Mouse (Mus musculus) embryo, embryonic 10.5 days (tissue): ENCODE results near the gene Mtg1.
A peak's percentile ranks its signal among the peaks of the same experiment; 100 is the strongest.
"Not testable (repeated sequence)": the region's sequence is repeated elsewhere in the genome, so short reads cannot be mapped to it uniquely, and the experiment has no call there.

Experiments used
- DNase-seq: peaks from one replicate; pipeline ENCODE4 v3.0.0-alpha.2; 2015; ENCODE audit warnings: low spot score

Mtg1 gene

DNA sequence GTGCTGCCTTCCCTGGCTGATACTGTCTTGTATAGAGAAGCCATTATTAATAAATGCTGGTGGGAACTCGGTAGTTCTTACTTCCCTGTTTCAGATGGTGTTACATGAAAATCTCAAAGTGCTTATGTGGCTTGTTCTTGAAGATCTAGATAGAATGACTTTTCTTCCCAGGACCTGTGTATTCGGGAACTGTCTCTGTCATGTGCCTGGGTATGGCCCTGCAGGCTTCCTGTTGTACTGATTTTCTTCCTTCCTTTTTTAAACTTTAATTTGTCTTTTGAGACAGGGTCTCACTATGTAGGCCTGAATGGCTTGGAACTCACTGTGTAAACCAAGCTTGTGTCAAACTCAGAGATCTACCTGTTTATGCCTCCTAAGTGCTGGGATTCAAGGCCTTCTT is 9.5 kb upstream of the Mtg1 start:
- DNase-seq: no peak

DNA sequence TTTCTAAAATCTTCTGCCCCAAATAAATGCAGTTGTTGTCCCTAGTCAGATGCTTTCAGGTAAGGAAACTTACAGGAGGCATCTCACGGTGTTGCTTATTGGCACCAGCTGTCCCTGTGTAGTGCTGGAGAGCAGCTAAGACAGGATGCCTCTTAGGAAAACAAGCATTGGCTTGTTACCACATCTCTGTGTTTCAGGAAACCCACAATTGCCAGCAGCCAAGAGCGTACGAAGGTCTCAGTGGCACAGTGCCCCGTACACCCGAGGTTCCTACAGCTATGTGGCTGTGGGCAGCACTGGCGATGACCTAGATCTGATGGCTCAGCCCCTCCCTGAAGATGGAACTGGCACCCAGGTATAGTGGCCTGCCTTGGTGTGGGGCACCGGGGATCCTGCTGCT is 5.2 kb upstream of the Mtg1 start:
- DNase-seq: not testable (repeated sequence)

DNA sequence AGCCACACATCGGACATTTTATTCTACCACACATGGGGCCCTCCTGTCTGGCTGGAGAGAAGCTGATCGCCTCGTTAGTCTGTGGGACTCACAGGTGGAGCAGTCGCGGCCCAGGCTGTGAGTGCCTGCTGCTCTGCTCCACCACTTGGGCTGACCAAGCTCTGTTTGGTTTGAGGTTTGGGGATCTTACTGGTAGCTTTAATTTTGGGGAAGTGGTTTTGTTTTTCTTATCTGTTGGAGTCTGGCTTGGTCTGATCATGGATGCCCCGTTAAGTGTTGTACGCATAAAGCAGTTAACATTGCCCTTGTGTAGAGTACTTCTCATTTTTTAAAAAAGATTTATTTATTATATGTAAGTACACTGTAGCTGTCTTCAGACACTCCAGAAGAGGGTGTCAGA is 3.3 kb upstream of the Mtg1 start:
- DNase-seq: not testable (repeated sequence)

DNA sequence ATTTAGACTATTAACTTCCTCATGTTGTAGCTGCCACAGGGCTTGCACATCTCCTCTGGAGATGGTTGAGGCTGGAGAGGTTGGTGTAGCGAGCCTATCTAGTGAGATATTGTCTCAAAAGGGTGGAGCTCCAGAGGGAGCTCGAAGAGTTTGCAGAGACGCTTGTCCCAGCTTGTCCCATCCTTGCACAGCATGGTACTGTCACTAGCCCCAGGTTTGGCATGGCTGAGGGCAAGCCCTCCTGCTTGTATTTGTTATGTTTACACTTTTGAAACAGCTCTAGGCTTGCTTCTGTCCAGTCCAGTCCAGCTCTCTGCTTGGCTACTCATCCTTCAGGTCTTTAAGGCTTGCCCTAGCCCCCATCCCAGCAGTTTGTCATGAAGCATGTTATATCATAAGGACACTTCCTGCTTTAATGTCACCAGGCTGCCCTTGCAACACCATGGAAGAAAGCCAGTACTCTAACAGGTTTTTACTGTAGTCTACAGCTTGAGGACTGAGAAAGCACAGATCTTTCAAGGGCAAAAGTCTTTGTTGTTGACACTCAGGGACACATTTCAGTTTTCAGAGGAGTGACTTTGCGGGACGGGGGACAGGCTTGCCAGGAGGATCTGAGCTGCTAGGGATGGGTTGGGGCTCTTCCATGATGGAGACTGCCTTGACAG is 2.1 kb upstream of the Mtg1 start:
- DNase-seq: no peak

DNA sequence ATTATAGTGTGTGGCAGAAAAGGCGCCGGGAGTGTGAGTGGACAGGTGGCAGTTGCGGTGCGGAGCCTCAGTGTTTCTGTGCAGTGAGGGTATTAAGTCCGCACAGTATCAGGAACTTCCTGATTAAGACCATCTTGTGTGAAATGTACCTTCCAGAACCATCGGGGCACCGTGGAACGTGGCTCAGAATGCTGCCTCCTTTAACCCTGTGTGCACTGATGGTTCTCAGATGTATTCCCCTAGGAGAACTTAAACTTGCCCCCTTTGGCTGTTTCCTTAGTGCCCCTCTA is 602 bp downstream of the Mtg1 start:
- DNase-seq: no peak

DNA sequence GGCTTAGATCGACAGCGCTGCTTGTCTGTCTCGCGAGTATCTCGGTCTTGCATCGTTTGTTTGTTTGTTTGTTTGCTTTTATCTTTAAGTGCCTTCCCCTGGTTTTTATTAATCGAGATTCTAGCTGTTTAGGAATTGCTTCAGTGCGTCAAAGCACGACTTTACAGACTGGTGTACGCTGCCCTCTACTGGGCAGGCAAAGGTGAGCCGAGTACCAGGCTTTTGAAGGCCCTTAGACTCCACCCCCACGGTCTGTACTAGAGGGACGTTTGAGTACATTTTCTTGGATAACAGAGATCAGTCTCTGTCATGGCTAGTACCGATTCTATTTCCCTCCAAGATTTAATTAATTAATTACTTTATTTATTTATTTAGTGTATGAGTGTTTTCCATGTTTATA is 4.0 kb downstream of the Mtg1 start:
- DNase-seq: peak; percentile 84

DNA sequence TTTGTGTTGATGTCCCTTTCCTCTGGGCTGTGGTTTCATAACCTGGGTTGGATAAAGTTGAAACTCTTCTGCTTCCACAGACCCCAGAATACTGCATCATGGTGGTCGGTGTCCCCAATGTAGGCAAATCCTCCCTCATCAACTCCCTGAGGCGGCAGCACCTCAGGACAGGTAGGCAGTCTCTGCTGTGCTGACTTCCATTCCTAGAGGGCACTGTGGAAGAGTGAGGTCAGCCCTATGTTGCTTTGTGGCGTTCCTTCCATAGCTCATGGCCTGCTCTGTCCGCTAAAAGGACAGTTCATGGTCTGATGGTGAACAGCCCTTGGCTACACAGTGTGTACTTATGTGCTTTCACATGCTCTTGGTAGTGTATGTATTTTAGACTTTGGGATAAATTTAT is 7.2 kb downstream of the Mtg1 start:
- DNase-seq: no peak

DNA sequence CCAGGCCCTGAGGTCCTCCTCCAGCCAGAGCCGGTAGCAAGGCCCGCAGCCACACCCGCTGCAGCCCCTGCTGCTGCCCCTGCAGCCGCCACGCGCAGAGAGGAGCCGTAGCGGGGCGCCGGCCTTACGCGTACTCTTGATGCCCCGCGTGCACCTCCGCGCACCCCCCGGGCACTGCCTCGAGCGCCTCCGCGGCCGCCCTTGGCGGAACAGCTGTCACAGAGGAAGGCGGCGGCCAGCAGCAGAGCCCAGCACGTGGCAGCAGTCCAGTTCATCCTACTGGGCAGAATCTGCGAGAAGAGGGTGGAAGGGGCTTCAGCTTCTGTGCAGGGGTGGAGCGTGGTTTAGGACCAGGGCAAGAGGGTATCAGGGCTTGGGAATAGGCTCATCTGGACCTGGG is 16.0 kb downstream of the Mtg1 start:
- DNase-seq: peak; percentile 26

DNA sequence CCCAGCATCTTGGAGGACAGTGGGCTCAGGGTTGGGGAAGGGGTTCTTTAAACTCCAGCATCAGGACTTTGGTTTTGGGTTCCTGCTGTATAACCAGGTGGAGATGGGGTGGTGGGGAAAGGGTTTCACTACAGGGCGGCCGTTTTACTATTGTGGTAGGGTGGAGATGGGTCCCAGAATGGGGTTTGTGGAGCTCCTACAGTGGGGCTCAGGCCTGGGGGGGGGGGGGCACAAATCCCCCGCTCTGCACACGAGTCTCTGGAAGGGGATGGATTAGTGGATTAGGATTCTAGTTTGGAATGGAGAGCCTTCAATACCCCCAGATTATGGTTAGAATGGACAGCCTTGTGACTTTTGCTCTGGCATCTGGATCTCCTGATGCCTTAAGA is 16.5 kb downstream of the Mtg1 start:
- DNase-seq: no peak

DNA sequence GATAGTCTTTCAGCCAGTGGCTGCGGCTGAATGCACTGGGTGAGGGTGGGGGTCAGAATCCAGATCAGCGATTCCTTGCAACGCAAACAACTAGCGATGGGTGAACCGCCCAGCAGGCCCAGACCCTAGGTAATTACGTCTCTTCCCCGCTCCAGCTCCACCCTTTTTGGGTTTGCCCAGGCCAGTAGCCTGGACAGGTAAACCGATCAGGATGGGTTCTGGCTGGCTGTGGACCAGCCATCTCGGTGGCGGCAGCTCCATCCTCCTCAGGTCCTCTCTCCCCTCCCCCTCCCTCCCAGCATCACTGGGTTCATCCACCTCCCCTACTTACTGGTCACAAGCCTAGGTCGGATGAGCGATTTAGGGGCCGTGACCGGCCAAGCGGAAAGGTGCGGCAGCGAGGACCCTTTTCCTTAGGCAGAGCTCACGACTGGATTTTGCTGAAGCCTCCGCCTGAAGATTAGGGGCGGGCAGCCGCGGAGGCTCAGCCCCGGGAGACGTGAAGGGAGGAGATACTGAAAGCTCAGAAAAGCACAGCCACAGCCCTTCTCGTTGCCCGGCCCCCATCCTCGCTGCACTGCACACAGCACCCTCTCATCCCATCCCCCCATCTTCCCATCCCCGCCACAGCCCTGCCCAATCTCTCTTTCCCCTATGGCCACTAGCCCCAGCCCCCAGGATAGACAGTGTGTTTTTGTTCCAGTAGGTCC is 17.0 kb downstream of the Mtg1 start, which contains the start of gene Sprn:
TSS of gene Sprn (minus strand) at position 660 of the 710 bp plus-strand sequence.
- DNase-seq: peak; percentile 39

DNA sequence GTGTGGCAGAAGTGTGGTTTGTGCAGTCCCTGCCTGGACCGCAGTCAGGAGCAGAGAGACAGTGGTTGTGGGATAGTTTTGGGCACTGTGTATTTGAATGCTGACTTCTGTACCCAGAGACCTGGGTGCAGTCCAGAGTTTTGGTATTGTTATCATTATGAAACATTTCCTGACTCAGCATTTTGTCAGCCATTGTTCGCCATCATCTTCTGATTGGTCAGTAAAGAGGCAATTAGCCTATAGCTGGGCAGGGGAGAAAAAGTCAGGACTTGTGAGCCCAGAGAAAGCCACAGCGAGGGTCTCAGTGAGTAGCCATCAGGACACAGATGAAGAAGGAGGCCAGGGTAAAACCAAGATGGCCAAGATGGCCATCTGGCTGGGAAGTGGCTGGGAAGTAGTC is 23.0 kb downstream of the Mtg1 start:
- DNase-seq: no peak

DNA sequence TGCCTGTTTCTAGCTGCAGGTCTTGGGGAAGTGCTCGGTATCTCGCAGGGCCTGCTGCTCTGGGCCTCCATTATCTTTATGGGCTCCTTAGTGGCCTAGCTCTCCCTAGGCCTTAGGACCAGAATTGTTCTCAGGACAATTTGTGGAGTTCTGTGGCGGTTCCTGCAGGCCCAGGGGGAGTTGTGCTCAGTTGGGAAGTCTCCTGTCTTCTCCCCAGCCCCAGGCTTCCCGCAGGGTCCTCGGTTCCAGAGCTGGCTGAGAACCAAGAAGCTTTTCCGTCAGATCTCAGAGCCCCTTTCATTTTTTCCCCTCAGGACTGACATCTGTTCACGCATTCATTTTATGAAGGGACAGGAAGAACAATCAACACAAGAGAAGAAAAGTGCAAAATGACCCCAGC is 27.3 kb downstream of the Mtg1 start, which contains the start of gene Olfr522:
TSS of gene Olfr522 (minus strand) at position 101 of the 400 bp plus-strand sequence.
- DNase-seq: no peak

DNA sequence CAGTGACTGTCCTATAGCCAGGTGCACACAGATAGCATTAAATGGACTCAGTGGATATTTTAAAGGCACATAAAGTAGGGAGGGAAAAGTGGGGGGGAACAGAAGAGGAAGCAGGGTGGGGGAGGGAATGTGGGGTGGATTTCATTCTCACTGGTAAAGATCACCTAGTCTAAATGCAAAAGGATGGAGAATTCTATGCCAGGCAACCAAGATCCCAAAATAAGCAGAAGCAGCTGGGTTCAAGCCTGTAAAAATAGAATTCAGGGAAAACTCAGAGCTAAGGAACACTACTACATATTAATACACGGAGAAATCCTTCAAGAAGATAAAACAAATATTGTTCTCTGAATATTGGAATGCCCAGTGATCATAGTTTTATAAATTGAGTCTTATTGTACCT is 30.6 kb downstream of the Mtg1 start:
- no peak for DNase-seq

DNA sequence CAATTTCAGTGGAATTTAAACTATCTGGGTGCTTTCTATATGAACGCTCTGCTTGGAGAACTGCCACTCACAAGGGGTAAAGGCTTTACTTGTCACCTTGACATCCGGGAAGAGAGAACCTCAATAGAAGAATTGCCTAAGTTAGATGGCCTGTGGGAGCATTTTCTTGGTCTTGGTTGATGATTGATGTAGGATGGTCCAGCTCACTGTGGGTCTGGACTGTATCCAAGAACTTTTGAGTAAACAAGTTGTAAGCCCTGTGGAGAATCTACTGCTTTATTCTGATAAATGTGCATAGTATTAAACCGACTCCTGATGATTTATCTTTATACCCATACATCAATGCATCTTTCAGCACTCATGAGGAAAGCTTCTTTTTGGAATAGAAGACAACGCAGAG is 32.0 kb downstream of the Mtg1 start:
- DNase-seq: no peak

DNA sequence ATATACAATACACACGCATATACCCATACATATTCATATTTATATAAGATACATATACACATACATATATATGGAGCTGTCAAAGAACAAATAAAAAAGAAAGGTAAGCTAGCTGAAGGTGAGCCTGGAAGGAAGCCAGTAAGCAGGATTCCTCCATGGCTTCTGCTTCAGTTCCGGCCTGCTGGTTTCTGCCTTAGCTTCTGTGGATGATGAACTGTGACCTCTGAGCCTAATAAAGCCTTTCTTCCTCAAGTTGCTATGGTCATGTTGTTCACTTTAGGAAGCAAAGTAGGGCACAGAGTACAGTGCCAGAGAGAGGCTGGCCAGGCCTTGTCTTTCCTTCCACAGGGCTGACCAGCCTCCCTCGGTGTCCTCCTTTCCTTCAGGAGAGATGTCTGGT is 33.5 kb downstream of the Mtg1 start:
- DNase-seq: no peak

DNA sequence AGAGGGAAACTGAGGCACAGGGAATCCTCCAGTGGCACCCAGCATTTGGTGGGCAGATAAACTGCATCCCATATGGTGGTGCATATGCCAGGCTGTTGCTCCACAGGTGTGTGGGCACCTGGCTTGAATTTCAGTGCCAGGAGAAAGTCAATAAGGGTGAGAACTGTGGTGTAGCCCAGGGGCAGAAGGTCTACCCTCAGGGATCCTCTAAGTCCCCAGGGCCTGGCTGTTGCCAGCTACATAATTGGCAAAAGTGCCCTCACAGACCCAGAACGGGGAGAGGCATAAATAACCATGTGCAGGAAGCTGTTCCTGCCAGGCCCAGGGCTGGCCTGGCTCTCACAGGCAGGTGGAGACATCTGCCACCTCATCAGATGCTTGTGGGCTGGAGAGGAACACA is 35.6 kb downstream of the Mtg1 start, which contains the start of gene Olfr523:
TSS of gene Olfr523 (plus strand) at position 282 of the 400 bp plus-strand sequence.
- no peak for DNase-seq

DNA sequence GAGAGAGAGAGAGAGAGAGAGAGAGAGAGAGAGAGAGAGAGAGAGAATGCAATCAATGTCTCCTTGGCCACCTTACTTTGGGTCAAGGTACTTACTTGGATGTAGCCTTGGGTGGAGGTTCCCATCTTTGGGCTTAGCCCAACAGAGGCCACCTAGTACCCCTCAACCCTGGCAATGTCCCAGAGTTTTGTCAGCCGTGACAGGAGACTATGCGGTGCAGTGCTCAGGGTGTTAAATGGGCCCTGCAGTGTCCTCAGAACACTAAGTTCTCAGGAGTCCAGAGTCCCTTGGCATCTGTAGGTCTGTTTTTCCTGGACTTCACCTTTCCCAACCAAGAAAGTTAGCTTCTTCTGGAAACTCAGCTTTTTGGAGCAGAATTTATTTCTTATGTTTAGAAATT is 41.8 kb downstream of the Mtg1 start:
- no peak for DNase-seq

DNA sequence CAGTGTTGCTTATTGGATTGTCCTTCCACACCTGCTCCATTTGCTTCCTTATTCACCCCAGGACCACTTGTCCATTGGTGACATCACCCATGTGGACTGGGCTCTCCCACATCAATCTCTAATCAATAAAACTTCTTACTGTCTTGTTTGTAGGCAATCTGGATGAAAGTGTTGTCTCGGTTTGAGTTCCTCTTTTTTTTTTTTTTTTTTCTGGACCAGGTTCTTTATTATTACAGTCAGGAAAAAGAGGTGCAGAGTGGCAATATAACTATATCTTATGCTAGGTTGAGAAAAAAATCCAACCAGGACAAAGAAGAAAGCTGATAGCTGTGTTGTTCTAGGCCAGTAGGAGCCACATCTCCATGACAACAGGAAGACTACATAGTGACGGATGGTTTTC is 43.3 kb downstream of the Mtg1 start:
- no peak for DNase-seq

DNA sequence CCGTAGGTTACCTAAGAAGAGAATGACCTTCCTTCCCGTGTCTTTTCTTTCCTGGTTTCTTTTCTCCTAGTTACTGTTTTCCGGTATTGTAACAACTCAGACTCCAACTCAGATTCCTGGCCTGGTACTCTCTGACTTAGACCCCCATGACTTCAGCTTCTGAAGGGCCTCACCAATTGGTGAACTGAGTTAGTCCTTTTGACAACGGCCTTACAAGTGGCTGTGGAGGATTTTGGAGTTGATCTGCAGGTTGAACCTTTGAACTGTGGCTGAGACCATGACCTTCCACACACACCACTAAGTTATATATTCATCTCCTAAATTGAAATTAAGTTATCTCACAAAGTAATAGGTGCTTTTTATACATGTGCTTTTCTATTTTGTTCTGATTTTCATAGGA is 46.8 kb downstream of the Mtg1 start:
- no peak for DNase-seq

DNA sequence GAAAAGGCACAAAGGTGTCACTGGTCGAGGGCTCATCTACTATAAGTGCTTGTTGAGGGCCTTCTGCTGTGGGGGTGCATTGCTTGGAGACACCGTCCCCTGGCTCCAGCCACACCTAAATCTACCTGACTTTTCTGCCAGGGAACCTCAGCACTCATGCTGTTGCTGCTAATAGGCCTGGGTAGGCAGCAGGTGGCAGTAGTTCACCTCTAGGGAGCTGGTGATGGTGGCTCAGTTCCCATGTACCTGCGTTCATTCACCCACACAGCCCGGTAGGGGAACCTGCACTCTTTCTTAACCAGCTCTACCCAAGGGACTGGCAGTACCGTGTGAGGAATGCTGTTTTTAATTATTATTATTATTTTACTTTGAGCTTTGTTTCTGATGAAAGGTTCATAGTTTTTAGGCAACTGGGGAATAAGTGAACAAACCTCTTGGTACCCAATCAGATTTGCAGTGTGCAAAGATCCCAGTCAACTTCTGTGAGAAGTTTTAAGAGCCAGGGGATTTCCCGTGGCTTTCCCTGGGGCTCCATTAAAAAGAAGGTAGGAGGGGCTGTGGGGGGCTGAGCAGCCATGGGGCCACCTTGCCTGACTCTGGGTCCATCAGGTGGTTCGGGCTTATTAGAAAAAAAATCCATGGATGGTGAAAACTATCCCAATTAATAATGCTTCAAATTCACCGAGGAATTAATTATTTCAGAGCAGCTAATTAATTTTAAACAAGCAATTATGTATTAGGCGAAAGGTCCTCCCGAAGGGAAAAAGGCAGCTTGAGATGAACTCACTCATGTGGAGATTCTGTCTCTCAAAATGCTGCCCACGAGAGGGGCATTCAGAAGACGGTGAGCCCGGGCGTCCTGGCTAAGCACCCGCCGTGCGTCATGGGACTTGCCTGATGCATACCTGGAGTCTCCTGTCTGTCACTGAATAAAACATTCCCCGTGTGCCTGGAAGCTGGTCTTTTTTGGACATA is 49.6 kb downstream of the Mtg1 start:
- DNase-seq: peak; percentile 13

DNA sequence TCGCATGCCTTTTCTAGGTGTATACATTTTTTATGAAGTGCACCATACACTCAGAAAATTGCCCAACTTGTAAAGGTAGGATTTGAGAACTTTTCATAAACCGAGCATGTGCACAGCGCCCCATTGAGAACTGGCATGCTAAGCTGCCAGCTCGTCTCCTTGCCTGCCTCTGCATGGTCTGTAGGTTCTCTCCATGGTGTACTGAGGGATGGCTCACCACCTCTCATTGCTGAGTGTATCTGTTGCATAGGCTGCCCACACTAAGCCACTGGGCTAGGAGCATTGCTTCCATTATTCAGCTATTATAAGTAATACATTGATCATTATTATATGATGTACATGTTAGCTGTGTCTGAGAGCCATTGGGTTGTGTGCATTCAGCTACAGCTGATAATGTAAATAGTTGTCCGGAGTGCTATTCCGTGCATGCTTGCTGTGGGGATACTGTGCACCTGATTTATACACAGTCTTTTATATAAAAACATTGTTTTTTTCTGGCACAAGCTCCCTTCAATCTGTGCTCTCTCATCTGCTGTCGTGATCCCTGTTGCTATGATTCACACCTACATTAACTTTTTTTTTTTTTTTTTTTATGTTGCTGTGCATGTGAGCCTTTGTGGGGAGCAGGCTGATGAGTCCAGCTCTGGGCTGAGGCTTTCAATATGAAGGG is 50.5 kb downstream of the Mtg1 start:
- DNase-seq: no peak
